Mouse (Mus musculus) forebrain, embryonic 10.5 days (tissue): Measurements from ENCODE around the gene Arl3. TPM values are rescaled to one million over a fixed set of nuclear protein-coding genes. Genes with fewer than 3 reads are reported as not detected.

Experiments used
- DNase-seq: peaks from one replicate; pipeline ENCODE4 v3.0.0-alpha.2; 2017; ENCODE audit warnings: low spot score; ENCODE audit errors: extremely low spot score
- H3K27ac ChIP-seq: fragments of 300-500 bp; sonication (generic); 2 replicates; pipeline ENCODE4 v1.5.1; 2016; ENCODE audit warnings: mild to moderate bottlenecking
- H3K27me3 ChIP-seq: fragments of 300-500 bp; sonication (generic); 2 replicates; pipeline ENCODE4 v1.6.1; 2016; ENCODE audit warnings: mild to moderate bottlenecking; ENCODE audit not compliant: poor library complexity, severe bottlenecking
- H3K36me3 ChIP-seq: fragments of 300-500 bp; sonication (generic); replicated peaks from 2 replicates; pipeline ENCODE4 v1.6.1; 2016; ENCODE audit warnings: mild to moderate bottlenecking, moderate library complexity
- H3K4me1 ChIP-seq: fragments of 300-500 bp; sonication (generic); 2 replicates; pipeline ENCODE4 v1.6.1; 2016
- H3K4me3 ChIP-seq: fragments of 300-500 bp; sonication (generic); 2 replicates; pipeline ENCODE4 v1.5.1; 2016; ENCODE audit warnings: mild to moderate bottlenecking, moderate library complexity
- H3K9me3 ChIP-seq: fragments of 300-500 bp; sonication (generic); 2 replicates; pipeline ENCODE4 v1.6.1; 2016; ENCODE audit warnings: mild to moderate bottlenecking, moderate library complexity
- WGBS: fragments of 180-500 bp; shearing (Covaris S2); methylation state at CpG from one replicate; pipeline ENCODE4 v1.1.7; 2016; 5-methylcytosine and 5-hydroxymethylcytosine counted together
- polyA plus RNA-seq: library from polyadenylated mRNA; unstranded; fragments of >200 nt; fragmentation: Nextera tagmentation; extraction: Ambion mirVana; gene quantifications from 2 replicates; pipeline ENCODE4 v1.2.1, GENCODE M21; 2016

The Arl3 gene
- polyA plus RNA-seq, 1 experiment from 2014 or later = 196 TPM

GRCm38 (mm10) chr19:46518828-46519621, 54.0 kb downstream of the Arl3 start:
- H3K36me3 ChIP-seq = peaks cover 34% of the 10 kb centered on the region
- H3K27me3 ChIP-seq = no peaks in the 10 kb centered on the region
- H3K4me3 ChIP-seq = peak overlapping the region; percentile 41
- H3K27ac ChIP-seq = peak overlapping the region; percentile 85
- peaks cover 61% of the 10 kb centered on the region for H3K4me1 ChIP-seq
- WGBS = 11% methylated on average over 5 of the region's 5 CpGs
- no peaks in the 10 kb centered on the region for H3K9me3 ChIP-seq
- DNase-seq = no peak

DNA sequence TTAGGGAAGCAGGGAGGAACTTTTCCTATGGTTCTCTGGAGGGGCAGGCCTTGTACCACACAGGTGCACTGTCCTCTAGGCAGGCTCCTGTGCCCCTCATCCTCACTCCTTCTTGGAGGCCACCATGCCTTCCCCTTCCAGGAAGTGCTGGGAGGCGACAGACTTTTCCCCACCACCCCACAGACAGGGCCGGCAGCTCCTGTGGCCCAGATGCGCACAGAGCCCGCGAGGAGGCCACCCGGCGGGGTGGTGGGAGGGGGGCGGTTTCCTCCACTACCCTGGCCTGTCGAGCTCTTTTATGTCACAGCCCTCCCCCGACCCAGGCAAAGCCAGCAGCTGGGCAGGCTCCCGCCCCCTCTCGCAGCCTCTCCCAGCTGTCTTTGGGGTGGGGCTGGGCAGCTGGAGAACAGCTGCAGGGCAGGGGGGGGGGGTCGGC, 54.6 kb downstream of the Arl3 start:
- WGBS = 2% methylated on average over 13 of the region's 13 CpGs
- peaks cover 54% of the 10 kb centered on the region for H3K4me1 ChIP-seq

GRCm38 (mm10) chr19:46517529-46518351, 55.3 kb downstream of the Arl3 start:
- no peak for DNase-seq
- WGBS = 30% methylated on average over 14 of the region's 14 CpGs

More for the DNA sequence above, 54.6 kb downstream of the Arl3 start:
- peak overlapping the region; percentile 41 for H3K4me3 ChIP-seq
- H3K36me3 ChIP-seq = peaks cover 40% of the 10 kb centered on the region
- peak overlapping the region; percentile 85 for H3K27ac ChIP-seq
- DNase-seq = peak; percentile 47
- H3K9me3 ChIP-seq = no peaks in the 10 kb centered on the region
- H3K27me3 ChIP-seq = no peaks in the 10 kb centered on the region

DNA sequence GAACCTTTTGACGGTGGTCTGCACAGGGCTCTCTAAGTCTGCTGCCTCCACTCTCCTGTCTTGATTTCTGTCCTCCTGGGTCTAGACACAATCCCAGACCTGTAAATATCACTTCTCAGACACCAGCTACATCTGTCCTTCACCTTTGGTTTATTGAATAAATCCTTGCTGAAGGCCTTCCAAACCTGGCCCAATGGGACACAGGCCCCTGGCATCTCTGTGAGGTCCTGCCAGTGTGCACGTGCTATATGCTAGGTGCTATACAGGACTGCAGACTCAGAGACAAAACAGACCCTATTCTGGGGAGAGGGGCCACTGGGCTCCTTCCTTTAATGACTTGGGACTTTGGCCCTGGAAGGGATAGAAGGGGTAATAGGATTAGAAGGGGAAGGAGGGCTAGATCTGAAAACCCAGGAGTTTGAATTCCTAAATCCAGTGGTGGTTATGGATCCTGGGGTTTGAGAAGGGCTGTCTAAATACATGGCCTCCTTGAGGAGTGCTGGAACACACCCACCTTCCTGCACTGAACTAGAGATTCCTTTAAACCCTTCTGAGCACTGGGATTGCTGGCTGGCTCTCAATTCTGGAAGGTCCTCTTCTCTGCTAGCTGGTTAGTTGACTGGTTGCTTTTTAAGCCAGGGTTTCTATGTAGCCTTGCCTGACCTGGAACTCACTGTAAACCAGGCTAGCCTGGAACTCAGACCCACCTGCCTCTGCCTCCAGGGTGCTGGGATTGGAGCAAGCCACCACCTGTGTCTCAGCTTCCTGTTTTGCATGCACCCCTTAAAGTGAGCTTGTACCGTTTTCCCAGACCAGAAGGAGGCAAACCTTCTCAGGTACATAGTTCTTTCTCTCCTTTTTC, 56.1 kb downstream of the Arl3 start:
- Histone ChIP-seq H3K9me3 (no peaks in the 10 kb centered on the region), H3K4me3 (no peak overlapping the region), H3K4me1 (peaks cover 40% of the 10 kb centered on the region), H3K36me3 (peaks cover 55% of the 10 kb centered on the region), H3K27ac (peak overlapping the region; percentile 85; the same call in 1 of the 2 replicates), H3K27me3 (no peaks in the 10 kb centered on the region)
- DNase-seq = no peak
- 56% methylated on average over 3 of the region's 3 CpGs for WGBS

More at GRCm38 (mm10) chr19:46517529-46518351, 55.3 kb downstream of the Arl3 start:
- H3K27me3 ChIP-seq = no peaks in the 10 kb centered on the region
- H3K4me1 ChIP-seq = peaks cover 48% of the 10 kb centered on the region
- peaks cover 47% of the 10 kb centered on the region for H3K36me3 ChIP-seq
- H3K27ac ChIP-seq = peak overlapping the region; percentile 85
- no peaks in the 10 kb centered on the region for H3K9me3 ChIP-seq
- H3K4me3 ChIP-seq = peak overlapping the region; percentile 41

DNA sequence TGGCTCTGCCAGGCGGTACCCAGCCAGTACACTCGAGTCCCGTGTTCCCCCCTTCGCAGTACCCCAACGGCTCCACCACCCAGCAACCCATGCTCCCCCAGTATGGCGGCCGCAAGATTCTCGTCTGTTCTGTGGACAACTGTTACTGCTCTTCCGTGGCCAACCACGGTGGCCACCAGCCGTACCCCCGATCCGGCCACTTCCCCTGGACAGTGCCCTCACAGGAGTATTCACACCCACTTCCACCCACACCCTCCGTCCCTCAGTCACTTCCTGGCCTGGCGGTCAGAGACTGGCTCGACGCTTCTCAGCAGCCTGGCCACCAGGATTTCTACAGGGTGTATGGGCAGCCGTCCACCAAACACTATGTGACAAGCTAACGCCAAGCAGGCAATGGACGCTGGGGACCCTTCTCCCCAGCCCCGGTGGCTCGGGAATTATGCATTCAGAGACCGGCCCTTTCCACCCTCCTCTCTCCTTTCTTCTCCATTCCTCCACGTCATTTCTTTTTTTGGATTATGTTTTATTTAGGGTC, 57.6 kb downstream of the Arl3 start:
- no peak overlapping the region for H3K4me3 ChIP-seq
- H3K4me1 ChIP-seq = peaks cover 40% of the 10 kb centered on the region
- H3K9me3 ChIP-seq = no peaks in the 10 kb centered on the region
- 95% methylated on average over 24 of the region's 24 CpGs for WGBS
- no peak for DNase-seq
- no peaks in the 10 kb centered on the region for H3K27me3 ChIP-seq
- peaks cover 70% of the 10 kb centered on the region for H3K36me3 ChIP-seq
- H3K27ac ChIP-seq = no peak overlapping the region

GRCm38 (mm10) chr19:46514387-46514786, 58.6 kb downstream of the Arl3 start:
- Histone ChIP-seq H3K27me3 (no peaks in the 10 kb centered on the region), H3K36me3 (peaks cover 79% of the 10 kb centered on the region), H3K4me1 (peaks cover 40% of the 10 kb centered on the region), H3K27ac (no peak overlapping the region), H3K9me3 (no peaks in the 10 kb centered on the region), H3K4me3 (no peak overlapping the region)
- 89% methylated on average over 12 of the region's 12 CpGs for WGBS
- no peak for DNase-seq

DNA sequence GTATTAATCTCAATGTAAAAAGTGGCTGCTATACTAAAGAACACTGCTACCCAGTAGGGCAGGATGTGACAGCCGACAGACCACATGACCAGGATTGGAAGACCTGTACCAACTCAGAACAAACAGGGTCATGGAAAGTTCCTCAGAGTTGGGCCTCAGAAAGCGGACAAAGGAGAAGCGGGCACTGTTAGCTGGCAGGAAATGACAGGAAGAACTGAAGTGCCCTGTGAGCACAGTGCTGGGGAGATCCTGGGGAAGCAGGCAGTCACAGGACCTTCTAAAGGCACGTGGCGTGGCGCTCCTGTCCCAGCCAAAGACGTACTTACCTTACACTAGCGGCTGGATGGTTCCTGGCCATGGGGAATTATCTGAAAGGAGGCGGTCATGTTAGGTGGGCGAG, 61.7 kb downstream of the Arl3 start:
- no peaks in the 10 kb centered on the region for H3K9me3 ChIP-seq
- H3K27me3 ChIP-seq = no peaks in the 10 kb centered on the region
- WGBS = 89% methylated on average over 10 of the region's 10 CpGs
- peaks cover 40% of the 10 kb centered on the region for H3K4me1 ChIP-seq
- H3K4me3 ChIP-seq = no peak overlapping the region
- peaks cover 97% of the 10 kb centered on the region for H3K36me3 ChIP-seq
- DNase-seq = no peak
- H3K27ac ChIP-seq = no peak overlapping the region

GRCm38 (mm10) chr19:46510824-46511223, 62.2 kb downstream of the Arl3 start:
- Histone ChIP-seq H3K36me3 (peaks cover 99% of the 10 kb centered on the region), H3K9me3 (no peaks in the 10 kb centered on the region), H3K27ac (no peak overlapping the region), H3K4me1 (peaks cover 45% of the 10 kb centered on the region), H3K27me3 (no peaks in the 10 kb centered on the region), H3K4me3 (no peak overlapping the region)
- DNase-seq = no peak
- 72% methylated on average over 3 of the region's 3 CpGs for WGBS

DNA sequence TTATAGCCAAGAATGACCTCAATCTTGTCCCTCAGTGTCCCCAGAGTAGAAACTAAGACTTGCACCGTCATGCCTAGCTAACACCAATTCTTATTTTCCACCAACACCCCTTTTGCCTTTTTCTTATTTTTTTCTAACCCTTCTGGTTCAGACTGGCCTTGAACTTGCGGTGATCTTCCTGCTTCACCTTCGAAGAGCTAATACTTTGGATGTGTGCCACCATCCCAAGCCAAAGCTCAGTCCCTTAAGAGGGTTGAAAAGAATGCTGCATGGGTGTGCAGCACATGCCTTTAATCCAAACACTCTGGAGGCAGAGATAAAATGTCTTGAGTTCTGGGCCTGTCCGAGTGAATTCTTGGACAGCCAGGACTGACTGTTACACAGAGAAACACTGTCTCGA, 62.6 kb downstream of the Arl3 start:
- Histone ChIP-seq H3K4me1 (peaks cover 49% of the 10 kb centered on the region), H3K27ac (no peak overlapping the region), H3K27me3 (no peaks in the 10 kb centered on the region), H3K4me3 (no peak overlapping the region), H3K36me3 (peaks cover 99% of the 10 kb centered on the region), H3K9me3 (no peaks in the 10 kb centered on the region)
- no peak for DNase-seq
- WGBS = 87% methylated on average over 5 of the region's 5 CpGs

- H3K27me3 ChIP-seq = no peaks in the 10 kb centered on the region
- DNase-seq = no peak
- WGBS = 95% methylated on average over 4 of the region's 4 CpGs
- H3K27ac ChIP-seq = no peak overlapping the region
- H3K36me3 ChIP-seq = peaks cover 99% of the 10 kb centered on the region
- H3K9me3 ChIP-seq = no peaks in the 10 kb centered on the region
- H3K4me1 ChIP-seq = peaks cover 55% of the 10 kb centered on the region
- H3K4me3 ChIP-seq = no peak overlapping the region
Observed at GRCm38 (mm10) chr19:46509736-46510135, 63.3 kb downstream of the Arl3 start.

GRCm38 (mm10) chr19:46509202-46509601, 63.8 kb downstream of the Arl3 start:
- 89% methylated on average over 3 of the region's 3 CpGs for WGBS
- no peak for DNase-seq
- no peaks in the 10 kb centered on the region for H3K27me3 ChIP-seq
- H3K27ac ChIP-seq = peak overlapping the region; percentile 99
- H3K4me1 ChIP-seq = peaks cover 61% of the 10 kb centered on the region
- H3K4me3 ChIP-seq = peak overlapping the region; percentile 5; the same call in 1 of the 2 replicates
- peaks cover 99% of the 10 kb centered on the region for H3K36me3 ChIP-seq
- no peaks in the 10 kb centered on the region for H3K9me3 ChIP-seq

DNA sequence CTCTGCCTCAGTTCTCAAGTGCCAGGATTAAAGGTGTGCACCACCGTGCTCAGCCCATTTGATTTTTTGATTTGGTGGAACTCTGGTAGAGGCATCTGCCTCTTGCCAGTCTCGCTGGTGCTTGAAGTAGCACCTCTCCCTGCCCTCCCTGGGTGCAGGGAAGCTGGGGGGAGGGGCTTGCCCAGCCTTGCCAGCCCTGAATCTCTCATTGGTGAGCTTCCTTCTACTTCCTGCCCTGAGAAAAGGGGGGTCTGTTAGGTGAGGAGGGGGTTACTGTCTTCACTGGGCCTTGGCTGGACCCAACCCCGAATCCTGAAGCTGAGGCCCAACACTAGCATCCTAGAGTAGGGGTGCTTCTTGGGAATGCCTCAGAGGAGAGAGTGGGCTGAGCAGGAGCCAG, 64.3 kb downstream of the Arl3 start:
- DNase-seq = no peak
- Histone ChIP-seq H3K27ac (peak overlapping the region; percentile 99), H3K4me3 (peak overlapping the region; percentile 5; the same call in 1 of the 2 replicates), H3K4me1 (peaks cover 65% of the 10 kb centered on the region), H3K36me3 (peaks cover 94% of the 10 kb centered on the region), H3K27me3 (no peaks in the 10 kb centered on the region), H3K9me3 (no peaks in the 10 kb centered on the region)
- WGBS = 86% methylated on average over 3 of the region's 3 CpGs
